Mouse (Mus musculus) induced T-regulatory cell, adult 2 months (primary cell): ENCODE data around the gene Opa1.

Experiments
- DNase-seq: peaks from one replicate; pipeline ENCODE4 v3.0.0-alpha.2; 2012; ENCODE audit warnings: low read depth

The Opa1 gene

DNA sequence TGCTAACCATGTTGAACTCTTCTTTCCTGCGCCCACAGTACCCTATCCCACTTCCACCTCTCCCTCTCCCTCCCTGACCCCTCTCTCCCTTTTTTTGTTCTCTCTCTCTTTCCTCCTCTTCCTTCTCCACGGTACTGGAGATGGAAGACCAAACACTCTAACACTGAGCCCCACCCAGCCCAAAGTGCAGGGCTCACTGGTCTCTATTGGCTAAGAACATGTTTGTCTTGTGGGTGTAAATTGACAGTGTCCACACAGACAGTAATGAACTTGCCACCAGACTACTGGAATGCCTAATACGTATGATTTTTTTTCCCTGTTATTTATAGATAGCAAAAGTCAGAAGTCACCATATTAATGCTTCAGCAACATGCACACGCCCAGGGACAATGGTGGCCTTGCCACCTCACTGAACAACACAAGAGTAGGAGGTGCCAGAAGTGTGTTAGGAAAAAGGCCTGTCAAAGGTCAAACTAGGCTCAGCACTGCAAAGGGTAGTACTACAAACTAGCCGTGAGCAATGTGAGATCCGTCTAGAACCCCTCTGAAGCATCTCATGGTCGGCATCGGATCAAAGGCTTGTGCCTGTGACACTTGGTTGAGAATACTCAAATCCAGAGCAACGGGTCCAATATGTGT, 77.2 kb downstream of the Opa1 start:
- no peak for DNase-seq

DNA sequence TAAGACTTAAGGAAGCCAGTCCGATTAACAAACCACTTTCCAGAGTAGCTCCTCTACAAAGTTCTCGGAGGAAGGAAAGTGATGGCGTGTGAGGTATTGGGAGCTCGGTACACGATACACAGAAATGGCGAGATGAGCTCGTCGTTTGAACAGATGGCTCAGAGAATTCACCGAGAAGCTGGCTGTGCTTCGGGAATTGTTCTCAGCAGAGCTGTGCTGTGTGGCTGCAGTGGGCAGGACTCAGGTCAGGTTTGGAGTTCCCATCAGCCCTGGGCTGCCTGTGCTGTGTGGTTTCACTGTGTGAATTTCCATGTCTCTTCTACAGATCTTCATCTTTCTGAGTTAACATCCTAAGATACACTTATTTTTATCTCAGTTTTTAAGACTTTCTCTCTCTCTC, 77.8 kb downstream of the Opa1 start:
- DNase-seq: no peak

DNA sequence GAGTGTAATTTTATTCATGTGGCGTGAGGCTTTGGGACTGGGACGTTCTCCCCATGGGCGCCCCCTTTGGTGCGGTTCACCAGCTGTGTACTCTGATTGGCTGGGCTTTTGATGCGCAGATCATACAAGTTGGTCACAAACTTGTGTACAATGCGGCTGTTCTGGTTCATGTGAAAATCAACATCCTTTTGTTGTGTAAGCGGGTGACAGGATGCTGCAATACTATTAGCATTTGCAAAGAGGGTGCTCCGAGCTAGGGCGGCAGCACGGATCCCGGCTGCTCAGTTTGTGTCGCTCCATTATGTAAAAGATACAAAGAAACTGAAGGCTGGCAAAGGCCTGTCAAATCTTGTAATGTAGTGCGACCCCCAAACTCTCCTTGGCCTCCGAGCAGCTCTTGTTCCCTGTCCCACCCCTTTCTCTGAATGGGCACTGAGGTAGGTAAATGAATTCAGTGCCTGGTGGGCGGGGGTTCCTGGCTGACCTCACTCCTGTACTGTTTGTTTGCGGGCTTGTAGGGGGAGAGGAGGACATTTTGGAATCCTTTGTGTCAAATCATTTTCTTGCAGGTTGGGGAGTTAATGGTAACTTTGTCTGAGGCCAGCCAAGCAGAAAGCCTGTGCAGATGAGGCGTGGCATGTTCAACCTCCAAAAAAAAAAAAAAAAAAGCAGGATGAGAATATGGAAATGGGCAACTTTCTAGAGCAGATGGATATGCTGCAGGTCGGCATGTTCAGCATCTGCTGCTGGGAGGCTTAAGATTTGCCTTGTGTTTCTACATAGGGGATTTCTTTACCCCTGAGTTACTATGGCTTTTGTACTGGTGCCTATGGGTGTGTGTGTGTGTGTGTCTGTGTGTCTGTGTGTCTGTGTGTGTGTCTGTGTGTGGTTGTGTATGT, 78.8 kb downstream of the Opa1 start:
- DNase-seq: peak; percentile 4

GRCm38 (mm10) chr16:29659101-29659810, 80.1 kb downstream of the Opa1 start:
- no peak for DNase-seq

DNA sequence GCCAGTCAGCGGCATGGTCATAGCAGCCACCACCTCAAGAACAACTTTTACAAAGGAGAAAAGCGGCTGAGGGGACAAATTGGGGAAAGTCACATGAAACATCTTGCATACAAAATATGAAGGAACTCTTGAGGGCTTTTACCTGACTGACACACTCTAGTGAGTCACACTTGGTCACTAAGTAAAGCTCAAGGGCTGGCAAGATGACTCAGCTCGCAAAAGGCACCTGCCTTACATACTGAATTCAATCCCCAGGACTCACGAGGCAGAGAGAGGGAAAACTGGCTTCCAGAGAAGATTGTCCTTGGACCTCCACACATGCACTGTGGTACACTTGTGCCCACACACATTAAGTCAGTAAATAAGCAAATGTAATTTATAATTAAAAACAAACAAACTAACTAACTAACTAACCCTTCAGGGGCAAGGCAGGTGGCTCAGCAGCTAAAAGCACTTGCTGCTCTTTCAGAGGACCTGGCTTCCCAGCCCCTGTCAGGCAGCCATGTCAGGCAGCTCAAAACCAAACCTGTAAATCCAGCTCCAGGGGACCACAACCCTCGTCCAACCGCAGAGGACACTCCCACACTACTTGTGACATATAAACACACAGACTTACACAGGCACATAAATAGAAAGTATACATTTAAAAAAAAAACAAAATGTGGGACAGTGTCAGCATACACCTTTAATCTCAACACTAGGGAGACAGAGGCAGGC, 84.1 kb downstream of the Opa1 start:
- no peak for DNase-seq

DNA sequence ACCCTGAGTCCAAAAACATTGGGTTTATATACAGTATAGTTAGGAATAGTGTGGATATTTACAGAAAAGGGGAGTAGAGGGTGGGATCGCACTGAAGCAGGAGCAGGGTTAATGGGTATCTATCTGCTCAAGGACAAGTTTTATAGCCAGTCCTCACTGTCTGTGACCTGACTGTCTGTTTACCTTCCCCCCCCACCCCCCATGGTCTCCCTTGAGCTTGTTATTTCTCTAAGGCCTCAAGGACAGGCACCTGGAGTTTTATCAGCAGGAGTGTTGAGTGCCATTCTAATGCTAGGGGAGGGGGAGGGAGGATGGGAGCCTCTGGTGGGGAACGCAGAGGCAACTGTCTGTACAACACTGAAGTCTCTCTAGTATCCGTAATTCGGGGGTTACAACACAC, 85.3 kb downstream of the Opa1 start:
- DNase-seq: no peak

DNA sequence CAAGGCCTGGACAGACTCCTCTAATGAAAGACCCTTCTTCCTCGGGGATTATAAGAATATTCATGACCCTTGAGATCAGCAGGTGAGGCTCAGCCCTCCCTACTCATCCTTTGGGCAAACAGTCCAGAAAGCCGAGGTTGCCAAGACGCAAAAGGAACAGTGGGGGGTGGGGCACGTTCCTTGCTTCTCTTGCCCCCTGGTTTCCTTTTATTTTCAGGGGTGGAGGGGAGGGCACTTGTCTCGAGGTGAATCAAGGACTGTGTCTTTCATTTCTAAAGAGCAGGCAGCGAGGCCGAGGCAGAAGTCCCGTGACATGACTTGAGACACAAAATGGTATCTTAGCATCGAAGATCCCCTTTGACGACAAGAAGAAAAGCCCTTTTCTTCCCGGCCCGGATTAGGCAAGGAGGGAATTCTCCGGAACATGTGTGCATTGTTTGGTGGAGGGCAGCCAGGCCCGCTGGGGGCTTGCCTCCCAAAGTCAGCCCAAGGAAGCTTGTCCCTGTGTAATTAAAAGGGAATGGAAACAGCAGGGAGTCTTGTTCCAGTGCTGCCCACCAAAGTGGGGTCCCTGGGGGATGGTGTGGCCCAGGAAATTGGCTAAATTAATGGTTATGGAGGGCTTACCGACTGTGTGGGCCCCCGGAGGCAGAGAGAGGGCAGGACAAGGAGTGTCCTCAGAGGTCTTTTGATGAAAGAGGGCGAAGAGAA, 88.0 kb downstream of the Opa1 start:
- no peak for DNase-seq

- no peak for DNase-seq
Observed at GRCm38 (mm10) chr16:29667702-29668061, 88.5 kb downstream of the Opa1 start.

DNA sequence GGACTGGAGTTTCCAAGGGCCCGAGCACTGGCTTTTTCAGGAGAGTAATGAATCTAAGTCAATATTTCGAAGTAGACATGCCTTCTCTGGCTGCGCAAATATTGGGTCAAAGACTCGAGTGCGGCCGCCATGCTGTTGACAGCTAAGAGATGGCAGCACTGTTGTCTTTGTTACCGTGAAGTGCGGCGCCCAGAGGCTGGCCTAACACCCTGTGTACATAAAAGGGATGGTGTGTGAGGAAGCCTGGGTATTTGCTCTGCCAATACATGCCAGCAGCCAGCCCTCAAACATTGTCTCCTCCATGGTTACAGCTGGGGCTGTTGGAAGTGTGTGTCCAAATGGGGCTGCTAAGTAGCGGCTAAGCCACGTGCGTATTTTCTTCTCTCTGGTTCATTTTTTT, 89.3 kb downstream of the Opa1 start:
- DNase-seq: no peak

GRCm38 (mm10) chr16:29670806-29671205, 91.7 kb downstream of the Opa1 start:
- DNase-seq: no peak

DNA sequence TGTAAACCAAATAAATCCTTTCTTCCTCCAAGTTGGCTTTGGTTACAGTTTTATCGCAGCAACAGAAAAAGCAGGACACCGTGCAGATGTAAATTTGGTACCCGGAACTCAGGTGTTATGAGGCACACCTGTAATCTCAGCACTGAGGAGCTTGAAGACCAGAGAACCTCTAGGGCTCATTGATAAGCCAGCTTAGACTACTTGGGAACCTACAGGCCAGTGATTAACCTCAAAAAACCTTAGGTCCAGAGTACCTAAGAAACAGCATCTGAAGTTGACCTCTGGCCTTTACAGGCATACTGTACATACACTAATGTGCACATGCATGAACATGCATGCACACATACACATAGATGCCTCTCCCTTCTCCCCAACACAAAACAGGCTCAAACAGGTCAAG, 94.1 kb downstream of the Opa1 start:
- no peak for DNase-seq

GRCm38 (mm10) chr16:29679607-29680006, 100.5 kb downstream of the Opa1 start:
- DNase-seq: no peak

DNA sequence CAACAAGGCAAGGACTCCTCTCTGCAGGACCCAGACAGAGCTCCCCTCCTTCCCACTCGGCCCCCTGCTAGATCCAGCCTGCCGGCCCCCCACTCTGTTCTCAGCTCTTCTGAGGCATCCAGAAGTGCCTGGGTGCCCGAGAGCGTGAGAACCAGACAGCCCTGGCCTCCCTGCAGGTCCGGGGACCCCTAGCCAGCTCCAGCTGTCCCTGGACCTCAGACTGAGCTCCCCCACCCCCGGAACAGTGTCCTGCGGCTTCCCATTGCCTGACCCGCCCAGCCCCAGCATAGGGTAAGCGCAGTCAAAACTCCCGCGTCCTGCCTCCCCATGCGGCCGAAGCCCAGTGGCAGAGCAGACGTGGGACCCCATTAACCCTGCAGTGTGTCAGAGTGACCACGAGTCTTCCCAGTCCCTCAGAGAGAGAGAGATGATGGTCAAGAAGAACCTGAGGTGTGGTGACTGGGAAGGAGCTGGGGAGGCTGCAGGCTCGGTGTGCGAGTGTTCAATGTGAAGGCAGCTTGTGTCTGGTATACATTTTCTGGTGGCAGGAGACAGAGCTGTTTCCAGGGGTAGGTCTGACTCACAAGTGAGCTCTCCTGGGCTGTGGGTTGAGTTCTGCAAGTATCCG, 101.5 kb downstream of the Opa1 start:
- DNase-seq: no peak

DNA sequence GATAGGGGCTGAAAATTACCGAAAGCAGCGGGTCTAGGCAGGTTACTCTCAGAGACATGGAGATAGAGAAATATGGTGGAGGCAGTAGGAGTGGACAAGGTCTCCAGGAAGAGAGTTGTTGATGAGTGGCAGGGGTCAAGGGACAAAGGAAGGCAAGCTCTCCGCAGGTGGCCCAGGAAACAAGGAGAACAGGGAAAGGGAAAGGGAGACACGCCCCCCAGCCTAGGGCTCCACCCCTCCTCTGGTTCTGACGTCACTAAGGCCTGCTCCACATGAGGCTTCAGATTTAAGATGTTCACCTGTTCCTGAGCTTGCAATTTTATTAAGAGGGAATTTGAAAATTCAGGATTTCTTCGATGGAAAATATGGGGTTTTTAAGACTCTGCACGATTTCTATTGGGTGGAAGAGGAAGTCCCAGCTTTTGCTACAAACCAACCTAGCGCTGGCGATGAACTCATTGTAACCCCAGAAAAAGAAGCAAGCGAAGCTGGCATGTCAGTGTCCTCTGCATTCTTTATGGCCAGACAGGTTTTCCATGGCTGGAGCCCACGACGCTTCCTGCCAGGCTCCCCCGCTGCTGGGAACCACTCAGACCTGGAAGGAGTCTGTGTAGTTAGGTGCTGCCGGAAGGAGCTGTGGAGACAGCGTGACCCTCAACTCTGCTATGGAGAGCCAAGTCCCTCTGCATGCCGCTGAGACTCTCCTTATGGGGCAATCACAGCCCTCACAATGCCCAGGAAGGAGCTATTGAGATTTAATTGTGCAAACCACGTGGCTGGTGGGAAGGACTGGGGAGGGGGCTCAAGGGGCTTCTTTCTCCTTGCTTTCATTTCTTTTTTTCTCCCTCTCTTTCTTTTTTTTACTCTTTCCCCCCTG, 103.7 kb downstream of the Opa1 start:
- DNase-seq: no peak

- DNase-seq: no peak
Observed at GRCm38 (mm10) chr16:29683563-29683962, 104.4 kb downstream of the Opa1 start.

- no peak for DNase-seq
Observed at GRCm38 (mm10) chr16:29684111-29684510, 105.0 kb downstream of the Opa1 start.

DNA sequence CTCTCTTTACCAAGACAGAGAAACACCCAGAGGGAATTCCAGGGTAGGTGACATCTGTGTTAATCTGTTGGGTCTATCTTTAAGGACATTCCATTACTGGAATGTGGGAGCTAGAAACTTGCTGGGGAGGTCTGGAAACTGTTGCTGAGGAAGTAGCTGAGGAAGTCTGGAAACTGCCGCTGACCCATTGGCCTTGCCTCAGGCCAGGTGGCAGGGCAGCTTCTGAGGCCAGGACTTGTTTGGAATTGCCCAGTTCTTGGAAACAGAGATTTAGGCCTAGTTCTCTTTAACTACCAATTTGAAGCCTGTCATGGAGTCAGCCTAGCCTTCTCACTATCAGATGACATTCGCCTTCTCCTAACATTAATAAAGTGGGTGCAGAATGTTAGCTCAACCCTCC, 105.5 kb downstream of the Opa1 start:
- DNase-seq: no peak

DNA sequence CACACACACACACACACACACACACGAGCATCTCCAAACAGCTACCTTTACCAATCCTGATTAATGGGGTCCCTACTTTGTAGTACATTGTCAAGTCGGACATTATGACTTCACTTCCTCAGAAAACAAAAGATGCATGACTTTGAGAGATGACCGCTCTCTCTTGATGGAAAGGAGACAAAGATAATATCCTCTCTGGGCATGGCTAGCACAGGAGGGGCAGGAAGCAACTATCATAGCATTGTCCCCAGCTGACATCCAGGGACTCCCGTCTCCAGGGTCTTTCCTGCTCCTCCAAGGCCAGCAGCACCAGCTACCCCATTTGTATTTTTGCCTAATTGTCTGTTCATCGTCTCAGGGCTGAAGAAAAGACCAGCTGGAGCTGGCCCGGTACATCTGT, 107.0 kb downstream of the Opa1 start:
- no peak for DNase-seq

DNA sequence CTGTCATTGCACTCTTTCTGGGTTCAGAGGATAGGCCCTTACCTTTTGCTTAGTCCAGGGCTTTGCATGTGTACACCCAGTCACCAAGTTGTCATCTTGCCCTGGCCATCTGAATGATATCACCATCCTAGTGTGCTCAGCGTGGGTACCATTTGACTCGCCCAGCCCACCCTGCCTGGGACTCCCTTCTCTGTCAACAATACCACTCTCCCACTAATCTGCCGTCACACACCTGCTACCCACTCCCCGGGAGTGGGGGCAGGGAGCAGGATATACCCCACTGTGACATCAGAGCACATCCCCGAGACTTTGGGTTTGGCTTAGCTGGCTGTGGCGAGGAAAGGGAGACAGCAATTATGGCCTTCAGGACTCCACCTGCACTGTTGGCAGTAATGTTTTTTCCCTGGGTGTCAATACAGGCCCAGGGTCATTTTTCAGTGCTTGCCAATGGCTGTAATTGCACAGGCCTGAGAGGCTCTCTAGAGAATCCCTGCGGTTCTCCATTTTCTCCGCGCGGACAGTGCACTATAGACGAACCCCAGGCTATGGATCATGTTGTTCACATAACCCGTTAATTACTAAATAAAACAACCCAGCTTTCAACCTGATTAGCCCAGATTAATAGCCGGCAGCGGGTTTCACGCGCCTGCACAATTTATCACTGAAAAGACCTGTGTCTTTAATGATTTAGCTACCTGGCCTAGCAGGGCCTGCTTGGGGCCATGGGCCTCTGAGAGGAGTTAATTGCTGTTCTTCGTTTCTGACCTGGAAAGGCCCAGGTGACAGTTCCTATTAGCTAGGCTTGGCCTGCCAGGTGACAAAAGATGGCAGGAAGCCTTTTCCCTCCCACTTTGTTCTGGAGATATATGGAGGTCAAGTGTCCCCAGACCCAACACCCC, 109.1 kb downstream of the Opa1 start:
- no peak for DNase-seq
